Mouse (Mus musculus): Measurements from ENCODE around the gene Gm26602.

The Gm26602 gene

DNA sequence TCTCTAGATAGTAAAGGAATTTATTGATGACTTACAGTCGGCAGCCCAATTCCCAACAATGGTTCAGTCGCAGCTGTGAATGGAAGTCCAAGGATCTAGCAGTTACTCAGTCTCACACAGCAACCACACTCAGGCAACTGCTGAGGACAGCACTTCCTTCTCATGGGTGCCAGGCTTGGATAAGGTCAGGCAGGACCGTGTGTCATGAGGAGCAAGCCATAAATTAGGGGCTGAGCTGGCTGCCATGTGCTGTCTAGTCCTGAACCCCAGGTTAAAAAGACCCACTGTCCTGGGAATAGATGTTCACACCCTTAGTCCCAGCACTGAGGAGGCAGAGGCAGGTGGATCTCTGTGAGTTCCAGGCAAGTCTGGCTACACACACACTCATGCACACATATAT, 25.7 kb upstream of the Gm26602 start:
- peak; percentile 59 for DNase-seq (ENCODE audit: low spot score)

DNA sequence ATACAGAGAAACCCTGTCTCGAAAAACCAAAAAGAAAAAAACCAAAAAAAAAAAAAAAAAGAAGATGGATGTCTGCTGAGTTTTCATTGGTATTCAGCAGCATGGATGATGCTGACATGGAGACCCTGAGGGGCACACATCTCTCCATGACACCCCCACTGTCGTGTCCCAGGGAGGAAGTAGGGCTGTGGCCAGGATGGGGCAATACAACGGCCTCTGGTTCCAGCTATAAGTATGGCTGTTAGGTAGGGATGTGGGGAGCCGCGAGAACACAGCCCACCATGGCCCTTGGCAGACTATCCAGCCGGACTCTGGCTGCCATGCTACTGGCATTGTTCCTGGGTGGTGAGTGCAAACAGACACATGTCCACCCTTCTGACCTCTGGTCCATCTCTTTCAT, 24.6 kb upstream of the Gm26602 start, which contains the start of gene Elane:
Elane (plus strand) TSS at position 194 of the 400 bp plus-strand sequence.
- DNase-seq (ENCODE audit: low spot score), result no peak

DNA sequence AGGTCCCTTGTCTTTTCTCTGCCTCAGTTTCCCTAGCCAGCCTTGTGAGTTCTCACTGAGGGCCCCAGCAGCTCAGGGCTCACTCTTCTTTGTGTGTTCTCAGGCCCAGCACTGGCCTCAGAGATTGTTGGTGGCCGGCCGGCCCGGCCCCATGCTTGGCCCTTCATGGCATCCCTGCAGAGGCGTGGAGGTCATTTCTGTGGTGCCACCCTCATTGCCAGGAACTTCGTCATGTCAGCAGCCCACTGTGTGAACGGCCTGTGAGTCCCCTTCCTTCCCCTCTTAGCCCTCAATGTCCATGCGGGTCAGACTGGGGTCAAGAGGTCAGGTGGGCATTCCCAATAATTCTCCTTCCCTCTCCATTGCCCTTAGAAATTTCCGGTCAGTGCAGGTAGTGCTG, 24.0 kb upstream of the Gm26602 start:
- DNase-seq (ENCODE audit: low spot score), result no peak

DNA sequence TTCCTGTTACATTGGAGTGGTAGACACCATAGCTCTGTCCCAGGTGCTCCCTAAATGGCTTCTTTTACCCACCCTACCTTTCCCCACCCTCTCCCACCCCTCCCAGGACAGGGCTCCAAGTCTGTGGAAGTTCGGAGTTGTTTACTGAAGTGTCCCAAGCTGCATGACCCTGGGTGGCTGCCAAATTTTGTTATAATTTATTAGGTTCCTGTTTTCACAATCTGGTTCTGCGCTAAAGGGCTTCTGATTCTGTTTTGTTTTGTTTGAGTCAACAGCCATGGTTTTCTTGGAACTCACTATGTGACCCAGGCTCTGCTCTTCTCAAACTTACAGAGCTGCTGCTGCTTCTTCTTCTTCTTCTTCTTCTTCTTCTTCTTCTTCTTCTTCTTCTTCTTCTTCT, 21.3 kb upstream of the Gm26602 start:
- DNase-seq (ENCODE audit: low spot score), result peak; percentile 95

DNA sequence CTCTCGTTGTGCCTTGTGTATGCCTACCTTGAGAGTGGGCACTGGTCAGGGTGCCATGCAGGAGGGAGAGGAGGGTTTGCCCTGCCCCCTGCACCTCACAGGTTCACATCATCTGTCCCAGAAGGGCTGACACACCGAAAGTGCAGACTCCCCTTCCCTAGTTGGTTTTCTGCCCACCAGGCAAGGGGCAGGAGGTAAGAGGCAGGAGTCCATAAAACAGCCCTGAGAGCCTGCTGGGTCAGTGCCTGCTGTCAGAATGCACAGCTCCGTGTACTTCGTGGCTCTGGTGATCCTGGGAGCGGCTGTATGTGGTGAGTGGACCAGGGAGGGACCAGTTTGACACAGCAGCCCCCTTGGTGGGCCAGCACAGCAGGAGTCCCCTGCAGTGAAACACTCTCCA, 20.0 kb upstream of the Gm26602 start, which contains the start of gene Cfd:
Cfd (plus strand) TSS at position 184 of the 400 bp plus-strand sequence.
- peak; percentile 85 for DNase-seq (ENCODE audit: low spot score)

DNA sequence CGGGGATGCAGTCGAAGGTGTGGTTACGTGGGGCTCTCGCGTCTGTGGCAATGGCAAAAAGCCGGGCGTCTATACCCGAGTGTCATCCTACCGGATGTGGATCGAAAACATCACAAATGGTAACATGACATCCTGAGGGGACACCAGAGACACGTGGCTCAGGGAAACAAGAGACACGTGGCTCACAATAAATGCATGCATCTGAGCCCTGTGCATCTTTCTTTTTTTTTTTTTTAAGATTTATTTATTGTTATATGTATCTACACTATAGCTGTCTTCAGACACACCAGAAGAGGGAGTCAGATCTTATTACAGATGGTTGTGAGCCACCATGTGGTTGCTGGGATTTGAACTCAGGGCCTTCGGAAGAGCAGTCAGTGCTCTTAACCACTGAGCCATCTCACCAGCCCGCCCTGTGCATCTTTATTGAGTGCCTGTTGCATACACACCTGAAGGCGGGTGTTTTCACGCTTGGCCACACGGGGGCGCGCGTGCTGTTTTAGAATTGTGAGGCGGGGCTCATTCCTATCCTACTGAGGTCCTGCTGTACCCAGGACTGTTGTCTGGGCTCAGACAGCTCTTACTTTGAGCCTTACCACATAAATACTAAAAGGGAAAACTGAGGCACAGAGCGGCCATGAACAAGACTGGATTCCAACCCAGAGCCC, 18.1 kb upstream of the Gm26602 start:
- peak; percentile 81 for DNase-seq (ENCODE audit: low spot score)

DNA sequence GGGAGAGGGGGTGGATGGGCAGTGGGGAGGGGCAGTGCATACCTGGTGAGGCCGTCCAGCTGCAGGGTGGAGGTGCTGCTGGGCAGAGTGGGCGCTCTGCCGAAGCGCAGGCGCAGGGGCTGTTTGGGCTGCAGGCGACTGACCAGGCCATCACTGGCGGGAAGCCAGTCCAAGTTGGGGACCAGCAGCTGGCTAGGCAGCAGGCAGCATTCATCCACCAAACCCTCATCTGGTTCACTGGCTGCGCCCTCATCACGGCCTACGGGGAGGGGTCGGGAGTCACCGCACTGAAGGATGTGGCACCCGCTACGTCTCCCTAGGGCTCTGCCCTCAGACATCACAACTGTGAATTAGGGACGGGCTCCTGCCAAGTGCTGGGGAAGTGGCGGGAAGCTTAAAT, 14.3 kb upstream of the Gm26602 start:
- DNase-seq (ENCODE audit: low spot score), result peak; percentile 59

DNA sequence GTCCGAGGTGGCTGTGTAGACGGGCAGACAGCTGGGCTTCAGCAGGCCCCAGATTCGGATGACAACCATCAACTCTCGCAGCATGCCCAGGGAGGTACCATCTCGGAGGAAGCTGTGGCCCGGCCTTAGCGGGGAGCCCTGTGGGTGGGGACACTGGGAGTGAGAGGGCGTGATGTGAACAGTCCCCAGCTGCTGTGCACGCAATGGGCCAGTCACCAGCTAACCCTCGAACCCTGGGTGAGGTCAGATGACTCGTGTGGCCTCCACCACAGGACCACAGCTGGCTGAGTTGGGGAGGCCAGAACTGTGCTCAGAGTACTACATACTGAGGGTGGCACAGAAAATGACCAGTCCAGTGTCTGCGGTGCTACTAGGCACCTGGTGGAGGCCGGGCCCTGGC, 13.8 kb upstream of the Gm26602 start:
- DNase-seq (ENCODE audit: low spot score), result no peak

DNA sequence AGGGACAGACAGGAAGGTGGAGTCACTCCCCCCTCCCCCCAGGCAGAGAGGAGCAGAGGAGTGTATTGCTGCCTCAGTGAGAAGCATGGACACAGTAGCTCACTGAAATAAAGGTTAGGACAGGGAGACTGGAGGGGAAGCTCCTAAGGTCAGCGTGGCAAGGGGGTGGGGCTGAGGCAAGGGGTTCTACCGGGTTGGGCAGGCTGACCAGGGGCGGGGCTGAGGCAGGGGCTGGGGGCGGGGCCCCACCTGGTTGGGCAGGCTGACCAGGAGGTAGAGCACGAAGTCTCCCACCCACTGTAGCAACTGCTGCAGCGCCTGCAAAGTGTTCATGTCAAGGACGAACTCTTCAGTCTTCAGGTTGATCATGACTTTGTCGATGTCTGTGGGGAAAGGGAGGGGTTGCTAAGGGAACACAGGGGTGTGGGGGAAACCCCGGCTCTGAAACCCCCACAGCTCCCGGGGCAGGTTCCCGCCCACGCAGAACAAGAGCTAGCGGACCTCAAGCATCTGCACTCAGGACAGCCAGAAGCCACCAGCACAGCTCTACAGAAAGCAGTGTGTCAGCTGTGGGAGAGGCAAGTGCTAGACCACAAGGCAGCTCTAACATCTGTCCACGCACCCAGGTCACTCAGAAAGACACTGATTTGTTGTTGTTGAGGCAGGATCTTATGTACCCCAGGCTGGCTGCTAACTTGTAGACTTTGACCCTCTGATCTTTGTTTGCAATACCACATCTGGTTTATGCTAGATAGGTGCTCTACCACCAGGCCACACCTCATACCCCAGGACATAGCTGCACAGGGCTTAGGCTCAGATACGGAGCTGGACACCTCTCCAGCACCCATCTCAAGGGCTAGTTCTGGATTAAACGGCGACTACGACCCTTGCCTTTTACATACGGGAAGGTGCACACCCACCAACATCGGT, 13.1 kb upstream of the Gm26602 start:
- DNase-seq (ENCODE audit: low spot score), result peak; percentile 42

DNA sequence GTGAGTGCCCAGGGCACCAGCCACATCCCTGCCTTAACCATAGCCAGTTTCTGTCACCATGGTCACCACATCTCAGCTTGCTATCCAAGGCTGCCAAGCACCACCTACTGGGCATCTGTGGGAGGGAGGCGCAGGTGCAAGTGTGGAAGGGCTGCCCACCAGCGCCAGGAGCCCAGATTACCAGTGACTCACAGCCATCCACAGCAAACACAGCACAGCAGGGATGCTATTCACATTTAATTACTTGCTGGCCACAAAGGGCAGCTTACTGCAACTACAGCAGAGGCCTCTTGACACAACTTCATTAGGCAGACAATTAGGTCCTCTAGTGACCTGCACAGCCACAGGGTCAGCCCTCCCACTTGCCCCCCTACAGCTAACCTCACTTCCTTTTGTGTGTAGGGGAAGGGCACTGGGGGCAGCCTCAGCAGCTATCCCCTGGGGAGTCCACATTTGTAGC, 9.7 kb upstream of the Gm26602 start:
- no peak for DNase-seq (ENCODE audit: low spot score)

DNA sequence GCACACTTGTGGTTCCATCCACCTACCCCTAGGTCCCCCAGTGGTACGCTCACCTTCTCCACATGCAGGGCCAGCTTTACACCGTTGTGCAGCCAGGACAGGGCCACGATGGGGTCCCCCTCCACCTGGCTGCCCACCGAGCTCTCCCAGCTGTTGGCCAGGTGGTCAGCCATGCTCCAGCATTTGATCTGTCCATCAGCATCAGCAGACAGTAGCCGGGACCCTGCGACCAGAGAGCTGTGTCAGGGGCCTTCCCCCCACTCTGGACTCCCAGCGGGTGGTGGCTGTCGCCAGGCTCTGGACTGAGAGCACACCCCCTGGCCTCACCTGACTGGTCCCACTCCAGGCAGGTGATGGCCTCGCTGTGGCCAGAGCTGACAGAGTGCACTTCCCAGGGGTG, 3.9 kb upstream of the Gm26602 start:
- DNase-seq (ENCODE audit: low spot score), result no peak

DNA sequence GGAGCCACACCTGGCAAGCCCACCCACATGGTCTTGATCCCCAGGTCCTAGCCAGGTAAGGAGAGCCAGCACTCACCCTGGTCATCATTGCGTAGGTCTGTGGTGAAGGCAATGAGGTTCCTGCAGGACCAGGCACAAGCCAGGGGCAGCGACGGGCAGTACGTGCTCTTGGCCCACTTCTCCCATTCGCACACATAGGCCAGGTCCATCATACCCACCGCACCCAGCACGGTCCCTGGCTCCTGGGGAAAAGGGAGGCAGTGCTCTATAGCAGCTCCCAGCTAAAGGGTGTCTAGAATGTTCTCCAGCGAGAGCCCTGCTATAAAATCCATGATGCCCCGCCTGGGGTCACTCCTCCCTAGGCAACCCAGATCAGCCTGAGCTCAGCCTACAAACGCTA, 3.2 kb upstream of the Gm26602 start:
- DNase-seq (ENCODE audit: low spot score), result no peak

DNA sequence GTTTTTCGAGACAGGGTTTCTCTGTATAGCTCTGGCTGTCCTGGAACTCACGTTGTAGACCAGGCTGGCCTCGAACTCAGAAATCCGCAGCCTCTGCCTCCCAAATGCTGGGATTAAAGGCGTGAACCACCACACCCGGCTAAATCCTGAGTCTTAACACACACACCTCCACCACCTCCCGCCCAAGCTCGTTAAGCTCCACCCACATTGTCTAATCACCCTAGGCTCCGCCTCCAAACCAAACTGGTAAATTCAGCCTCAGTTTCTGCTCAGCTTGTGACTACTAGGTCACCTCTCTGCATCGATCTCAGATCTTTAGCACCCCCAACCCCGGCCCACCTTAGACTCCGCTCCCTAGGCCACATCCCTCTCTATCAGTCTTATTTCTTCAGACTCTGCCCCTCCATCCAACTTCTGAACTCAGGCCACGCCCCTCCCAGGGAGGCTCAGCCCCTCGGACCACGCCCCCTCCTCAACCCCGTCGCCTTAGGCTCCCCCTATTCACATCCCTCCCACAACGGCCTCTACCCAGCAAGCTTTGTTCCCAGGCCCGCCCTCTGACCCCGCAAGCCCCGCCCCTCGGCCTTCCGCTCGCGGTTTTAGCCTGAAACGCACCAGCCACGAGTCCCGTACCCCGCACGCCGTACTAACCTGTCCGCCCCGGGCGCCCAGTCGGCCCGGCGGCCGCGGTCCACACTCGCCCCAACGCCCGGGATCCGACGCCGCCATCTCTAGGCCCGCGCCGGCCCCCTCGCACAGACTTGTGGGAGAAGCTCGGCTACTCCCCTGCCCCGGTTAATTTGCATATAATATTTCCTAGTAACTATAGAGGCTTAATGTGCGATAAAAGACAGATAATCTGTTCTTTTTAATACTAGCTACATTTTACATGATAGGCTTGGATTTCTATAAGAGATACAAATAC, 2.2 kb upstream of the Gm26602 start, which contains the start of gene Med16:
Med16 (minus strand) TSS at position 757 of the 925 bp plus-strand sequence.
- peak; percentile 96 for DNase-seq (ENCODE audit: low spot score)

DNA sequence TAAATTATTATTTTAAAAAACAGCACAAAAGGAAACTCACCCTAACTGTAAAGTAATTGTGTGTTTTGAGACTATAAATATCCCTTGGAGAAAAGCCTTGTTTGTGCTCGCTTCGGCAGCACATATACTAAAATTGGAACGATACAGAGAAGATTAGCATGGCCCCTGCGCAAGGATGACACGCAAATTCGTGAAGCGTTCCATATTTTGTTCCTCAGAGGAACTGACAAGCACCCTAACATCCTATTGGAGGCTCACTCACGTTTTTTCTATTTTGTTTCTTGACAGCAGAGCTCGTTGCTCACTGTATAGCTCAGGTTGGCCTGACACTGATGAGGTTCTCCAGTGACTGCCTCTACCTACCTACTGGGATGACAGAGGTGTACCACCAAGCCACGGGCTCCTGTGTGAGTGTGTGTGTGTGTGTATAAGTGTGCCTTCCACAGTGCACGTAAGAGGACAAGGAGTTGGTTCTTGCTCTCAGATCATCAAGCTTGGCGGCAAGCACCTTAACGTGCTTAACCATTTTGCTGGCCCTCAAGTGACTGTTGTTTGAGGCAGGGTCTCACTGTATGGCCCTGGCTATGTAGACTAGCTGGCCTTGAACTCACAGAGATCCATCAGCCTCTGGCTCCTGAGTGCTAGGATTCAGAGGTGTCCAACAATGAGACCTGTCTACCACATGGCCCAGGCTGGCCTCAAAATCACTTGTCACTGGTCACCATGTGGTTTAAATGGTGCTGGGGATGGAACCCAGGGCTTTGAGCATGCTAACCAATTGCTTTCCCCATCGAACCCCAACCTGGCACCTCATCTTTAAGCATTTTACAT, 1.3 kb upstream of the Gm26602 start:
- DNase-seq (ENCODE audit: low spot score), result no peak

DNA sequence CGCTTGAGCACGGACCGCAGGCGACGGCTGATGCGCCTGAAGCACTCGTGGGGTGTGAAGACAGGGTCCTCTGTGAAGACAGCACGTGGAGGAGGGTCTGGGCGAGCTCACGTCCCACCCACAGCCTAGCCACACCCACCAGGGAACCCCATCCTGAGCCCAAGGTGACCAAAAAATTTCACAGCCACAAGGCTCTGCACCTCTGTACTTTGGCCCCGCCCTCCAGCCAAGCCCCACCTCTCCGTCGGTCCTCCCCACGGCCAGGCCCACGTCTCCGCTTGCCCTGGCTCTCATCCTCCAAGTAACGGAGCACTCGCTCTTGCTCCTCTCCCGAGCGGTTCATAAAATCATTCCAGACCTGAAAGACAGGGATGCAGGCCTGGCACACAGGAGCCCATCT, 1.8 kb downstream of the Gm26602 start:
- DNase-seq (ENCODE audit: low spot score), result no peak

DNA sequence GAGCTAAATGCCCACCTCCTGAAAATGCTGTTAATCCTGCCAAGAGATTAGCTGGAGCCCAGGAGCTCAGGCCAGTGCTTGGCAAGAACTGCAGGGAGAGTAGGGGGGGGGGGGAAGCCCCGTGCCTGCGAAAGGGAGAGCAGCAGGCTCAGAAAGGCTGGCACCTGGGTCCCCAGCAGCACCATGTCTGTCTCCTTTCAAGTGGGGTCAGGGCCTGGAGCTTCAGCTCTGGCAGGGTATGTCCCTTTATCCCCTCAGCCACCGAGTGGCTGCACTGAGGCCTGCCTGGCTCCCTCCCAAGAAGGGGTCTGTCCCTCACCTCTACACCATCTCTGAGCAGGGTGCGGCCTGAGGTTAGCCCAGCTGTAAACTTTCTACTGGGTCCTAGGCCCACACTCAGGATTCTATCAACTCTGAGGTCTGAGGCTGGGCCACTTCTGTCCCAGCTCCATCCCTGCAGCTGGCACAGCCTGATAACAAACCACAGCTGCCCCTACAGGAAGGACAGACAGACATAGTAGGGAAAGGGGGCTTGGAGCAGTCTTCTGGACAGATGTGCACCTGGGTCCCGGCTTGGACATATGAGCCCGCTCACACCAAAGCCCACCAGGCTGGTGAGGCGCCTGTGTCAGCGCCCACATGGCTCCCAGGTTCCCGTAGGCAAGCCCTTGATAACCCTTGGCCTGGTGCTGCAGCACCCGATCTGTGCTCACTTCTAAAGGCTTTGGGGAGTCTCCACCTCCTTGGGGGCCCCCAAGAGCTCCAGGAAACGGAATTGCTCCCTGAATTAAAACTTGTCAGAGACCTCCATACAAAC, 3.7 kb downstream of the Gm26602 start:
- no peak for DNase-seq (ENCODE audit: low spot score)

DNA sequence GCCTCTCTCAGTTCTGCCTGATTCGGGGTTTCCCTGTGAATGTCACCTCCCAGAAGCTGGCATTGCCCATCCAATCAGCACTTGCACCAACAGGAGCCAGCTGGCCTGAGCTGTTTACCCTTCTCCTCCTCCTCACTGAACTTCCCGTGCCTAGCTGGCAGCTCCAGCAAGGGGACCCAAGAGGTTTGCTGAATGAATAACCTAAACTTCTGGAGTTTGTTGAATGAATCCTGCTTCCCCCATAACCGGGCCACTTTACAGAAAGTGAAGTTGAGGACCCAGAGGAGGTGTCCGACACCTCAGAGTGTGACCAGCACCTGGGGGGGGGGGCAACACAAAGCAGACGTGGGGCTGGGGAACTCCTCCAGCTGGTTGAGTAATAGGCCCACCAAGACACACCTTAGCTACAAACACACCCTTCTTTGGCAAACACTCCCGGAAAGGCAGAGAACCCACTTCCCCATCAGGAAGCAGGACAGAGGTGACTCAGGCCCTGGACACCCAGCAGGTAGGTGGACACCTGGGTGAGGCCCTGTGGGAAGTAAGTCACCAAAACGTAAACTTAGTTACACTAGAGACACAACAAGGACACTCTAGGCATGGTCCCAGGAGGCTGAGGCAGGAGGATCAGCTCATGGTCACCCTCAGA, 4.4 kb downstream of the Gm26602 start:
- peak; percentile 80 for DNase-seq (ENCODE audit: low spot score)

DNA sequence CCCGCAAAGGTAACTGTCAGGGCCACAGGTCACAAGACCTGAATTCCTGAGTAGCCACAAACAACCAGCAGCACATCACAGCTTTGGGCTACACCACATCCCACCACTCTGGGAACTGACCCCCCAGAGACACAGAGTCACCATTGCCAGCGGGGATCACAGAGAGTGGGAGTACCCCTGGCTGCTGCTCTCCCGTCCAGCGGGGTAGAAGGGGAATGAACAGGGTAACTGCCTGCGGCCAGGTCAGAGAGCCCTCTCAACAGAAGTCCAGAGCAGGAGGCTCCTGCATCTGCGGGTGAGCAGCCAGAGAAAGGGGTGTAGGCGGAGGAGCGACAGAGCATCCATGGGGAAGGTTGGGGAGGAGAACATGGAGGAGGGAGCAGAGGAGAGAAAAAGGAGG, 5.4 kb downstream of the Gm26602 start:
- DNase-seq (ENCODE audit: low spot score), result no peak

DNA sequence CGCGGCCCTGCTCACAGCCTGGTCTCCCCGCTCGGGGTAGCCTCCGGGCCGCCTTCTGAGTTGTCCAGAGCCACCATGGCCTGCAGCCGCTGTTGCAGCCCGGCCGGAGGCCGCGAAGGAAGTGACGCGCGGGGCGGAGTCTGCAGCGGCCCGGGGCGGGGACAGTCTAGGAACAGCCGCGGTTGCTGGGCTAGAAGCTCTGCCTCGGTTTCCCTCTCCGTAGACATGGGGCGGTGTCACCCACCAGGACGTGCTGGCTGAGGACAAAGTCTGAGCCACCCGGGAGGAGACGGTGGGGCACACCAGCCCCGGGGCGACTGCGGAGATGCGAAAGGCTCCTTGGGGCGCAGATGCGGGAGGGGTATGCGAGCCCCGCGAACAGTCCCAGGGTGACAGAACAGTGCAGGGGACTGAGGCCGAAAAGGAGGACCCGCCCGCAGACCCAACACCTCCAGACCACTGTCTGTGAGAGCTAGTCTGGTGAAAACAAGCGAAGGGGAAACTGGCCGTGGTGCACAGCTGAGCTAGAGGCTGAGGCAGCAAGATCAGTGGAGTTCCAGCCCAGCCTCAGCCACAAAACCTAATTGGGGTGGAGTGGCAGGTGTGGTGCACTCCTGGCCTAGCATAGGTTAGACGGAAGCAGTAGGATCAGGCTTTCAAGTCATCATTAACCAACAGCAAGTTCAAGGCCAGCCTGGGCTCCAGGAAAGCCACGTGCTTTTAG, 6.3 kb downstream of the Gm26602 start, which contains the start of gene Kiss1r:
Kiss1r (plus strand) TSS at position 164 of the 724 bp plus-strand sequence.
- DNase-seq (ENCODE audit: low spot score), result peak; percentile 74
